Mouse (Mus musculus) forebrain, postnatal 0 days (tissue): Measurements from ENCODE around the gene Cntnap2. TPM values are rescaled to one million over a fixed set of nuclear protein-coding genes. Genes with fewer than 3 reads are reported as not detected.
A peak's percentile ranks its signal among the peaks of the same experiment; 100 is the strongest.

Source experiments
- ATAC-seq: fragments of 200-750 bp; cut with Nextera tagmentation; 2 replicates; pipeline ENCODE4 v1.8.0; 2017; ENCODE audit warnings: mild to moderate bottlenecking, moderate library complexity
- DNase-seq: peaks from one replicate; pipeline ENCODE4 v3.0.0-alpha.2; 2015
- H3K27ac ChIP-seq: fragments of 300-500 bp; sonication (generic); 2 replicates; pipeline ENCODE4 v1.5.1; 2014; ENCODE audit warnings: low read depth, mild to moderate bottlenecking, antibody characterized with exemption, low read length, moderate library complexity, mixed read lengths
- H3K27me3 ChIP-seq: fragments of 300-500 bp; sonication (generic); 2 replicates; pipeline ENCODE4 v1.6.1; 2014; ENCODE audit warnings: mild to moderate bottlenecking, low read length, mixed read lengths; ENCODE audit not compliant: insufficient read depth
- H3K36me3 ChIP-seq: fragments of 300-500 bp; sonication (generic); 2 replicates; pipeline ENCODE4 v1.6.1; 2014; ENCODE audit warnings: mild to moderate bottlenecking, moderate library complexity; ENCODE audit not compliant: insufficient read depth
- H3K4me1 ChIP-seq: fragments of 300-500 bp; sonication (generic); 2 replicates; pipeline ENCODE4 v1.6.1; 2014; ENCODE audit warnings: antibody characterized with exemption; ENCODE audit not compliant: insufficient read depth
- H3K4me2 ChIP-seq: fragments of 300-500 bp; sonication (generic); 2 replicates; pipeline ENCODE4 v1.6.1; 2014; ENCODE audit warnings: low read depth, mild to moderate bottlenecking, moderate library complexity
- H3K4me3 ChIP-seq: fragments of 300-500 bp; sonication (generic); 2 replicates; pipeline ENCODE4 v1.5.1; 2014; ENCODE audit warnings: low read depth, low read length, mixed read lengths
- H3K9ac ChIP-seq: fragments of 300-500 bp; sonication (generic); 2 replicates; pipeline ENCODE4 v1.6.1; 2014; ENCODE audit warnings: mild to moderate bottlenecking
- H3K9me3 ChIP-seq: fragments of 300-500 bp; sonication (generic); 2 replicates; pipeline ENCODE4 v1.6.1; 2016; ENCODE audit warnings: low read length
- CTCF ChIP-seq: sonication (generic); IDR thresholded peaks from 2 replicates; pipeline ENCODE4 v1.5.1; 2016; ENCODE audit warnings: antibody characterized with exemption, control low read depth, low read depth
- WGBS: fragments of 180-500 bp; shearing (Covaris S2); extraction: QIAGEN DNeasy Blood & Tissue Kit; methylation state at CpG from one replicate; pipeline ENCODE4 v1.1.7; 2014; 5-methylcytosine and 5-hydroxymethylcytosine counted together
- polyA plus RNA-seq: library from polyadenylated mRNA; unstranded; fragments of >200 nt; fragmentation: Nextera tagmentation; extraction: Ambion mirVana; gene quantifications from 2 replicates; pipeline ENCODE4 v1.2.1, GENCODE M21; 2015
- total RNA-seq: library from RNA; depleted of rRNA; stranded (reverse); fragments of >200 nt; gene quantifications from 2 replicates; pipeline ENCODE4 v1.2.3, GENCODE M21; 2014

The Cntnap2 gene
- total and polyA plus RNA-seq, 2 experiments from 2014 or later, result 50.2 to 107 TPM

DNA sequence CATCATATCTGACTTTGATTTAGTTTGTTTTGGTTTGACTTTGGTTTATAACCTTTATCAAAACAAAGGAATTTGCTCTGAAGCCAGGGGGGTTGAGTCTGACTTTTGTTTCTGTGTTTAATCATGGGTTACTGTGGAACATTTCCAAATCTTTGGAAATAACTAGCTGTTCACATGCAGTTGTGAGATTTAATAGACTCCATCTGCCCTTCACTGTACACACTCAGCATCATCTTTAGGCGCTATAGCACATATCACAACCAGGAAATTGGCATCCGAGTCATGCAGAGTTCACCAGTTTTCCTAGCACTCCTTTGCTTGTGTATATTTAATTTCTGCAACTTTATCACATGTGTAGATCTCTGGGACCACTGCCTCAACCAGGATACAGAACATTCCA lies 2256.3 kb downstream of the Cntnap2 start:
- no peaks in the 10 kb centered on the region for H3K27me3 ChIP-seq

DNA sequence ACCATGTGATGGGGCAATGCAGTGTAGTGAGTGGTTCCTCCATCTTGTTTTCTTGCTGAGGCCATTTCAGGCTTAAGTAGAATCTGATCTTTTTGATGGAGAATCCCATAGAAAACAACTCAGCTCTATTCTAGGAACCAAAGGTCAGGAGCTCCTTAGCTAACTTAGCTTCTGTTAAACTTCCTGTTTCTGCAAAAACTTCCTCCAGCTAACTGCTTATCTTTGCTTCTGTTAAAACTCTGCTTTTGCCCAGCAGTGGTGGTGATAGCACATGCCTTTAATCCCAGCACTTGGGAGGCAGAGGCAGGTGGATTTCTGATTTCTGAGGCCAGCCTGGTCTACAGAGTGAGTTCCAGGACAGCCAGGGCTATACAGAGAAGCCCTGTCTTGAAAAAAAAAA lies 2258.1 kb downstream of the Cntnap2 start:
- H3K4me1 ChIP-seq, result no peaks in the 10 kb centered on the region; the same call in 1 of the 2 replicates
- no peak overlapping the region for H3K9ac ChIP-seq
- H3K4me3 ChIP-seq, result no peak overlapping the region
- H3K9me3 ChIP-seq, result no peaks in the 10 kb centered on the region
- TF ChIP-seq CTCF, result no peak
- H3K4me2 ChIP-seq, result no peak overlapping the region
- DNase-seq (no peak), ATAC-seq (no peak)
- H3K27me3 ChIP-seq, result no peaks in the 10 kb centered on the region
- no peaks in the 10 kb centered on the region for H3K36me3 ChIP-seq
- no peak overlapping the region for H3K27ac ChIP-seq

More for the DNA sequence above, 2256.3 kb downstream of the Cntnap2 start:
- 75% methylated on average over 2 of the region's 2 CpGs for WGBS
- H3K36me3 ChIP-seq, result no peaks in the 10 kb centered on the region
- no peak for TF ChIP-seq CTCF
- H3K9me3 ChIP-seq, result no peaks in the 10 kb centered on the region
- H3K4me1 ChIP-seq, result no peaks in the 10 kb centered on the region; the same call in 1 of the 2 replicates
- H3K4me3 ChIP-seq, result no peak overlapping the region
- DNase-seq (no peak), ATAC-seq (no peak)
- no peak overlapping the region for H3K4me2 ChIP-seq
- no peak overlapping the region for H3K9ac ChIP-seq
- no peak overlapping the region for H3K27ac ChIP-seq

DNA sequence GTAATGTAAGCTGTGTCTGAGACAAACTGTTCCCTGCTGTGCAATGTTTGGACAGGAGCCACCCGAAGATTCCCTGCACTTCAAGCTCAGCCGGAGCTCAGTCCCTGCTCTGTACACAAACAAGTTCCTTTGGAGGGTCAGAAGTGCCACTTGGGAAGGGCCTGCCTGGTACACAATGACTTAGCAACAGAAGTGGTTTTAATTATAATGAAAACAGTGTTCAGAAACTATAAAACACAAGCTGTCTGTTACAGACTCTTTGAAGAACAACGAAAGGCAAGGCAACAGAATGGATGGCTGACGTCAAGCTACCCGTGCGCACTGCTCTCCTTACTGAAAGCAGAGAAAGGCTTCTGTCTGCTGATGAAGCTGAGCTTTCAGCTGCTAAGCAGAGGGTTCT lies 2259.5 kb downstream of the Cntnap2 start:
- Histone ChIP-seq H3K36me3 (no peaks in the 10 kb centered on the region), H3K4me3 (peak overlapping the region; percentile 11; the same call in 1 of the 2 replicates), H3K9me3 (no peaks in the 10 kb centered on the region), H3K9ac (0 out of 2 replicates have a peak overlapping the region, but pooled peaks have one; percentile 18), H3K27me3 (no peaks in the 10 kb centered on the region), H3K4me1 (no peaks in the 10 kb centered on the region; the same call in 1 of the 2 replicates), H3K4me2 (peak overlapping the region; percentile 31), H3K27ac (peak overlapping the region; percentile 70)
- WGBS, result 1% methylated on average over 6 of the region's 6 CpGs
- DNase-seq (peak; percentile 79), ATAC-seq (peak; percentile 88)
- TF ChIP-seq CTCF, result no peak

DNA sequence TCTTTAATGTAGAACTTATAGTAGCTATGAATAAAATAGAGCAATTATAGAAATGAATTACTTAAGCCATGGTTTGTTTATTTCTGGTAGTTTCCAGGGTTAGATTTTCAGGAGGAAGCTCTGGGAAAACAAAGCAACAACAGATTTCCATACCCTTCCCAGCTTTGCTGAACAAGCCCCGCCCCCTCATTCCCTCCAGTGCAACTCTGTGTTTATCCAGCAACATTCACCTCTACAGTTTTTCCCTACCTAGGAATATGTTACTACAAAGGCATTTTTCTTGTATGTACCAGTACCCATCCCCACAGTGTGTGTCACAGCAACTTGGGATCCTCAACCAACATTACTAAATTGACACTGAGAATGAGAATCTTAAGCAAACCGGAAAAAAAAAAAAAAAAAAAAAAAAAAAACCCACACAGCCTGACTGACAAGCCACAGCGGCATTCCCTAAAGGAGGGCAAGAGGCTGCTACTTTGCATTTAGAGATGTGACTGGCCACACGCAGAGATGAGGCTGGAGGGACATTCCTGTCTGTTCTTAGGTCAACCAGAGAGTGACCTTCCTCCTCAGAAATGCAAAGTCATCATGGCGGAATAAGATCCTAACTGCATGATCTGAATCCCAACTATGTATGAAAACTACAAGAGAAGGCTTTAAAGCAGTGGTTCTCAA lies 2260.3 kb downstream of the Cntnap2 start:
- H3K4me3 ChIP-seq, result no peak overlapping the region
- no peaks in the 10 kb centered on the region; the same call in 1 of the 2 replicates for H3K4me1 ChIP-seq
- 18% methylated on average over 5 of the region's 5 CpGs for WGBS
- DNase-seq (no peak), ATAC-seq (peak; percentile 16; the same call in 1 of the 2 replicates)
- H3K9me3 ChIP-seq, result no peaks in the 10 kb centered on the region
- no peak overlapping the region for H3K9ac ChIP-seq
- H3K27me3 ChIP-seq, result no peaks in the 10 kb centered on the region
- H3K27ac ChIP-seq, result peak overlapping the region; percentile 70
- TF ChIP-seq CTCF, result no peak
- H3K36me3 ChIP-seq, result no peaks in the 10 kb centered on the region
- peak overlapping the region; percentile 31; the same call in 1 of the 2 replicates for H3K4me2 ChIP-seq

DNA sequence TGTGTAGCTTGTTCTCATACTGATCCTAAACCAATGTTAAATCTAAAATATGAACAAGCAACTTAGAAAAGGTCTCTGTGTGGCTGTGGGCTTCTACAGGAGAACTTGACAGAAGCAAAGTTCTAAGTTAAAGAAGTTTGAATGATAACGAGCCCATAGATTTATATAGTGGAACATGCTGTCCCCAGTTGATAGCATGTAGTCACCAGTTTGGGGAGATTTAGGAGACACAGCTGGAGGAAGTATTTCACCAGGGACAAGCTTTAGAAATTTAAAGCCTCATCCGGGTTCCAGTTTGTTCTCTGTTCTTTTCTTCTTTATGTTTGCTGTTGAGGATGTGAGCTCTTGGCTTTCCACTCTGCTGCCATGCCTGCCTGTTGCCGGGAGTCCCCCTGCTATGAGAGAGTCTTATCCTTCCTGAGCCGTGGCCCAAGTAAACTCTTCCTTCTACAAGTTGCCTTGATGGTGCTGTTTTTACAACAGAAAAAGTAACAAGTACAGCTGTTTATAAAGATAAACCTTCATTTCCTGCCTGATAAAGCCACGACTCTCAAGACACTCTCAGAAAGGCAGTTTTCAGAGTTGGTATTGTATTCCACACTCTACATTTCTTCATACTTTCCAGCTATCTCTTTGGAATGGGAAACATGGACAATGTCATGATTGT lies 2264.1 kb downstream of the Cntnap2 start:
- no peaks in the 10 kb centered on the region for H3K27me3 ChIP-seq
- no peak for TF ChIP-seq CTCF
- no peak overlapping the region for H3K4me3 ChIP-seq
- H3K9me3 ChIP-seq, result no peaks in the 10 kb centered on the region
- DNase-seq (no peak), ATAC-seq (no peak)
- no peak overlapping the region for H3K27ac ChIP-seq
- H3K4me2 ChIP-seq, result no peak overlapping the region
- WGBS, result 76% methylated on average over 5 of the region's 5 CpGs
- no peaks in the 10 kb centered on the region for H3K36me3 ChIP-seq
- H3K9ac ChIP-seq, result no peak overlapping the region
- no peaks in the 10 kb centered on the region; the same call in 1 of the 2 replicates for H3K4me1 ChIP-seq

DNA sequence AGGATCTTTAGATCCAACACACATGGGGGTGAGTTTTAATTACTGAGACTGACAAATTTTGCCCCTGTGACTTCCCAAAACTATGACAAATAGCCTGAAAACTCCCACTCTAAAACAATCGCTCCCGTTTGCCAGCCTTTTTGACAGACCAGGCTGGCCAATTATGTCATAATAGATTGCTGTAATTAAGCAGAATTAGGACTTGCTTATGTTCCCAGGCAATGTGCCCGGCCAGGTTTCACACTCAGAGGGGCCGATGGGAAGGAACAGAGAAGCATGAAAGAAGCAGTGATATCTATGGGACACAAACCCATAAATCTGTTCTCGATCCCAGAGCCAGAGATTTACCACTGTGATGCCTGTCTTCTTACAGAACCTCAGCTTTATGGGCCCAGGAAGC lies 2264.7 kb downstream of the Cntnap2 start:
- no peaks in the 10 kb centered on the region for H3K27me3 ChIP-seq
- H3K9me3 ChIP-seq, result no peaks in the 10 kb centered on the region
- ATAC-seq (no peak), DNase-seq (no peak)
- H3K27ac ChIP-seq, result no peak overlapping the region
- no peak overlapping the region for H3K4me3 ChIP-seq
- no peak for TF ChIP-seq CTCF
- H3K9ac ChIP-seq, result no peak overlapping the region
- H3K4me1 ChIP-seq, result no peaks in the 10 kb centered on the region
- WGBS, result 28% methylated on average over 5 of the region's 5 CpGs
- H3K4me2 ChIP-seq, result no peak overlapping the region
- H3K36me3 ChIP-seq, result no peaks in the 10 kb centered on the region

DNA sequence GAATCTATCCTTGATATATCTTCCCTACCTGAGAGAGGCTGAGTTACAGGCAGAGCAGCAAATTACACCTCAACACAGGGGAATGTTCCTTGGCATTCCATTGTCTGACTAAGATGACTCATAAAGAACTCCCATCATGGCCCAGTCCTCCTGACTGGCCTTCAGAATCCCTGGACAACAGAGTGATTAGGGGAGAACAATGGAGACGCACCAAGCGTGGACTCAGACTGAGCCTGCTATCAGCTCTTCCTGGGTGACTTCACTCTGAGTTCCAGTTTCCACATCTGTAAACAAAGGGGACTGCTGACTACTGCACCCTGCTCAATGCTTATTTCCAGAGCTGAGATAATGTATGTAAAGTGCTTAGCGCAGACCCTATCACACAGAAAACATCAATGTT lies 2269.1 kb downstream of the Cntnap2 start:
- DNase-seq, result no peak
- no peak for ATAC-seq
- Histone ChIP-seq H3K27me3 (no peaks in the 10 kb centered on the region), H3K9me3 (no peaks in the 10 kb centered on the region), H3K36me3 (no peaks in the 10 kb centered on the region), H3K4me3 (no peak overlapping the region), H3K27ac (no peak overlapping the region), H3K9ac (no peak overlapping the region), H3K4me2 (no peak overlapping the region), H3K4me1 (no peaks in the 10 kb centered on the region)
- no peak for TF ChIP-seq CTCF
- 73% methylated on average over 3 of the region's 3 CpGs for WGBS
